Mouse (Mus musculus) lung, adult 2 months (tissue): ENCODE measurements around the gene Man1c1.

Source experiments
- CTCF ChIP-seq: fragments of 200-500 bp; IDR thresholded peaks from 2 replicates; pipeline ENCODE4 v1.5.1; 2011; ENCODE audit warnings: mild to moderate bottlenecking, low read length, control low read depth; ENCODE audit not compliant: insufficient read depth
- POLR2A ChIP-seq: fragments of 200-500 bp; IDR thresholded peaks from 2 replicates; pipeline ENCODE4 v1.6.1; 2011; ENCODE audit warnings: low read depth, mild to moderate bottlenecking, control low read depth, low read length, borderline replicate concordance; ENCODE audit errors: extremely low read depth

DNA sequence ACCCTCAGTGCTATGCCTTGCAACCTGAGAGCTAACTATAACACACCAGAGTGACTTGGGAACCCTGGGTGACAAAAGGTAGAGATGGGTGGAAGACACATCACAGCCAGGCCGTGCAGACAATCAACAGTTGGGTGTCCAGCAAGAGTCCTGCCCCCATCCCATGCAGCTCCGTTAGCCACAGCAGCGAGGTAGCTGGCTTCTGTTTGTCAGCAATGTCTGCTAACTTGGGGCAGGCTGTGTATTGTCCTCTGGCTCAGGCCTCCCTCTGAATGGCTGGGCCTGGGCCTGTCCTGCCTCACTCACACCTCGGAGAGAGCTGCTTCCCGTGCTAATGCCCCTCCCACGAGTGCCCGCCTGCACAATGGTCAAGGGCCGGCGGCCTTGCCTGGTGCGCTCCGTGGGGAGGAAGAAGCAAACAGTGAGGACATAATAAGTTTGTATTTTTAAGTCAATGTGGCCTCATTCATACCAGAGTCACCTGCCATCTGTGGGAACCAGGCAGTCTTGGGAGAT lies 48.9 kb upstream of the Man1c1 start:
- no peak for TF ChIP-seq POLR2A
- TF ChIP-seq CTCF, result no peak
